In genomic region chr2:33714932-33715331, GRCm38 (mm10) we compare ENCODE assay signal across 25 mouse cellular contexts.
DNase-seq lines count a peak whose midpoint lies in the region; ATAC-seq and TF ChIP-seq lines count a peak whose summit lies in the region.
"Had no signal": no experiment of that assay in that cellular context is flagged by ENCODE, and none has a peak within 500 bp of the region (broad histone marks: within the 10 kb centered on the region; RNA-seq: fewer than 3 reads in every experiment).

No protein-coding gene starts in this region.

- H3ac ChIP-seq in myocyte (ENCODE audit: control insufficient read depth, insufficient read length): no peak overlapping the region

- no peak overlapping the region for H3K9ac ChIP-seq in forebrain, embryonic 13.5 days
- no peak overlapping the region for H3K9ac ChIP-seq in forebrain, embryonic 15.5 days (replicated peaks)
- H3K9ac ChIP-seq in midbrain, embryonic 12.5 days (replicated peaks): no peak overlapping the region
- no peak overlapping the region for H3K9ac ChIP-seq in midbrain, embryonic 16.5 days (ENCODE audit: low read depth, low read length)
- H3K9ac ChIP-seq: intestine, embryonic 15.5 days; liver, postnatal 0 days; stomach, embryonic 15.5 days had no signal

- H3K27ac ChIP-seq in forebrain, embryonic 13.5 days: 0 out of 2 replicates have a peak overlapping the region, but pooled peaks have one; percentile 7
- no peak overlapping the region for H3K27ac ChIP-seq in forebrain, embryonic 15.5 days (replicated peaks)
- peak overlapping the region; percentile 36; the same call in 1 of the 2 replicates for H3K27ac ChIP-seq in midbrain, embryonic 12.5 days (replicated peaks)
- no peak overlapping the region for H3K27ac ChIP-seq in midbrain, embryonic 16.5 days (ENCODE audit: low read length)
- peak overlapping the region; percentile 91 for H3K27ac ChIP-seq in limb, embryonic 10.5 days
- H3K27ac ChIP-seq: intestine, embryonic 15.5 days; layer of hippocampus, adult 2 months; macrophage; stomach, embryonic 15.5 days had no signal

- no peaks in the 10 kb centered on the region for H3K9me3 ChIP-seq in forebrain, embryonic 13.5 days (replicated peaks)
- H3K9me3 ChIP-seq in forebrain, embryonic 15.5 days: no peaks in the 10 kb centered on the region
- no peaks in the 10 kb centered on the region for H3K9me3 ChIP-seq in midbrain, embryonic 12.5 days
- no peaks in the 10 kb centered on the region for H3K9me3 ChIP-seq in midbrain, embryonic 16.5 days (replicated peaks; ENCODE audit: control insufficient read depth, low read length, poor library complexity, severe bottlenecking)
- no peaks in the 10 kb centered on the region for H3K9me3 ChIP-seq in limb, embryonic 10.5 days (replicated peaks)
- H3K9me3 ChIP-seq: intestine, embryonic 15.5 days; stomach, embryonic 15.5 days had no signal

- no peak overlapping the region for H3K4me3 ChIP-seq in forebrain, embryonic 13.5 days
- H3K4me3 ChIP-seq in forebrain, embryonic 15.5 days: no peak overlapping the region
- no peak overlapping the region for H3K4me3 ChIP-seq in midbrain, embryonic 12.5 days
- no peak overlapping the region for H3K4me3 ChIP-seq in midbrain, embryonic 16.5 days (ENCODE audit: low read depth, low read length)
- peak overlapping the region; percentile 54 for H3K4me3 ChIP-seq in limb, embryonic 10.5 days
- no peak overlapping the region for H3K4me3 ChIP-seq in myocyte
- H3K4me3 ChIP-seq: intestine, embryonic 15.5 days; layer of hippocampus, adult 2 months; stomach, embryonic 15.5 days had no signal

- no peak for TF ChIP-seq POLR2A in myocyte (IDR thresholded peaks at IDR 0.05; ENCODE audit: insufficient read length, low read depth)

- peaks cover 56% of the 10 kb centered on the region for H3K27me3 ChIP-seq in forebrain, embryonic 13.5 days
- H3K27me3 ChIP-seq in forebrain, embryonic 15.5 days: peaks cover 20% of the 10 kb centered on the region
- peaks cover 49% of the 10 kb centered on the region for H3K27me3 ChIP-seq in midbrain, embryonic 12.5 days
- peaks cover 6% of the 10 kb centered on the region; the same call in 1 of the 2 replicates for H3K27me3 ChIP-seq in midbrain, embryonic 16.5 days (ENCODE audit: control insufficient read depth, insufficient read depth, low read depth, low read length)
- H3K27me3 ChIP-seq in limb, embryonic 10.5 days (ENCODE audit: low read depth, poor library complexity, severe bottlenecking): peaks cover 49% of the 10 kb centered on the region
- peaks cover 67% of the 10 kb centered on the region for H3K27me3 ChIP-seq in myocyte (ENCODE audit: control insufficient read depth, insufficient read depth, insufficient read length)

- peaks cover 62% of the 10 kb centered on the region for H3K4me1 ChIP-seq in forebrain, embryonic 13.5 days
- H3K4me1 ChIP-seq in forebrain, embryonic 15.5 days: peaks cover 62% of the 10 kb centered on the region
- peaks cover 66% of the 10 kb centered on the region for H3K4me1 ChIP-seq in midbrain, embryonic 12.5 days
- H3K4me1 ChIP-seq in midbrain, embryonic 16.5 days (ENCODE audit: control insufficient read depth, insufficient read depth, low read length): peaks cover 26% of the 10 kb centered on the region
- H3K4me1 ChIP-seq in limb, embryonic 10.5 days: peaks cover 94% of the 10 kb centered on the region

- H3K4me2 ChIP-seq in forebrain, embryonic 13.5 days: no peak overlapping the region
- H3K4me2 ChIP-seq in forebrain, embryonic 15.5 days (replicated peaks): no peak overlapping the region
- no peak overlapping the region for H3K4me2 ChIP-seq in midbrain, embryonic 12.5 days (replicated peaks)
- no peak overlapping the region for H3K4me2 ChIP-seq in midbrain, embryonic 16.5 days (ENCODE audit: low read length)
- H3K4me2 ChIP-seq in myocyte (ENCODE audit: low read depth): no peak overlapping the region
- H3K4me2 ChIP-seq: heart, embryonic 11.5 days; intestine, embryonic 15.5 days; stomach, embryonic 15.5 days had no signal

- no peak for ATAC-seq in forebrain, embryonic 13.5 days
- ATAC-seq in forebrain, embryonic 15.5 days (replicated peaks): no peak
- no peak for ATAC-seq in midbrain, embryonic 12.5 days (ENCODE audit: low FRiP score, low read depth)
- no peak for ATAC-seq in midbrain, embryonic 16.5 days
- ATAC-seq: intestine, embryonic 15.5 days; liver, postnatal 0 days; lung, postnatal 0 days; Patski had no signal

- DNase-seq in limb, embryonic 10.5 days (ENCODE audit: low spot score): peak; percentile 78
- DNase-seq in layer of hippocampus, adult 8-10 months (ENCODE audit: low spot score in 2 of 2): no peak
- DNase-seq in kidney, postnatal 36 days: no peak
- DNase-seq: adrenal gland, adult 8-10 months; cerebellum, adult 18-20 months; cerebellum, postnatal 14 days; gastrocnemius, postnatal 10 days; kidney, adult 9 months; kidney, postnatal 14 days; layer of hippocampus, postnatal 36 days; liver, postnatal 0 days; thymus, adult 18-20 months; thymus, postnatal 4 days had no signal

- H3K36me3 ChIP-seq in forebrain, embryonic 13.5 days (ENCODE audit: poor library complexity, severe bottlenecking): no peaks in the 10 kb centered on the region
- H3K36me3 ChIP-seq in forebrain, embryonic 15.5 days: no peaks in the 10 kb centered on the region
- no peaks in the 10 kb centered on the region for H3K36me3 ChIP-seq in midbrain, embryonic 12.5 days
- H3K36me3 ChIP-seq in midbrain, embryonic 16.5 days (ENCODE audit: control insufficient read depth, insufficient read depth, low read length): no peaks in the 10 kb centered on the region
- no peaks in the 10 kb centered on the region for H3K36me3 ChIP-seq in limb, embryonic 10.5 days
- no peaks in the 10 kb centered on the region for H3K36me3 ChIP-seq in myocyte (ENCODE audit: control insufficient read depth, insufficient read depth)
- H3K36me3 ChIP-seq: intestine, embryonic 15.5 days; stomach, embryonic 15.5 days had no signal

- 52% methylated on average over 8 of the region's 8 CpGs for WGBS in forebrain, embryonic 13.5 days
- WGBS in forebrain, embryonic 15.5 days: 60% methylated on average over 8 of the region's 8 CpGs
- 64% methylated on average over 8 of the region's 8 CpGs for WGBS in midbrain, embryonic 12.5 days
- WGBS in midbrain, embryonic 16.5 days: 55% methylated on average over 8 of the region's 8 CpGs
- WGBS in limb, embryonic 10.5 days: 13% methylated on average over 8 of the region's 8 CpGs

- no peaks in the 10 kb centered on the region for H3K79me2 ChIP-seq in myocyte (ENCODE audit: control insufficient read depth, insufficient read depth)

TF ChIP-seq in myocyte, 11 proteins besides CTCF, POLR2A, EP300 and RAD21:
- TF ChIP-seq CEBPB (IDR thresholded peaks at IDR 0.05; ENCODE audit: insufficient read depth, poor library complexity, severe bottlenecking) (no peak), MYOD1 (IDR thresholded peaks at IDR 0.05; ENCODE audit: control insufficient read depth in 1 of 3, insufficient read length in 2 of 3, low read depth in 2 of 3) (peak in 2 of 3 experiments; percentile 51 to 79), MYOG (IDR thresholded peaks at IDR 0.05; ENCODE audit: control insufficient read depth in 1 of 3, insufficient read depth in 1 of 3, insufficient read length in 2 of 3, low read depth in 2 of 3) (peak in 2 of 3 experiments; percentile 55 to 66)

Comparison
In these comparisons a context has a peak if more than half of its experiments do, and no peak if none do; other contexts are left out.
1. H3K27ac ChIP-seq: peak in forebrain, embryonic 13.5 days (single experiment), midbrain, embryonic 12.5 days (single experiment) and limb, embryonic 10.5 days (single experiment); none in forebrain, embryonic 15.5 days (single experiment) and midbrain, embryonic 16.5 days (single experiment).